Mouse (Mus musculus): ENCODE measurements around the gene Ndel1. TPM values are rescaled to one million over a fixed set of nuclear protein-coding genes. Genes with fewer than 3 reads are reported as not detected.

The Ndel1 gene
- total and polyA plus RNA-seq, 3 experiments: 31.1 to 46.9 (median 35.2) TPM

DNA sequence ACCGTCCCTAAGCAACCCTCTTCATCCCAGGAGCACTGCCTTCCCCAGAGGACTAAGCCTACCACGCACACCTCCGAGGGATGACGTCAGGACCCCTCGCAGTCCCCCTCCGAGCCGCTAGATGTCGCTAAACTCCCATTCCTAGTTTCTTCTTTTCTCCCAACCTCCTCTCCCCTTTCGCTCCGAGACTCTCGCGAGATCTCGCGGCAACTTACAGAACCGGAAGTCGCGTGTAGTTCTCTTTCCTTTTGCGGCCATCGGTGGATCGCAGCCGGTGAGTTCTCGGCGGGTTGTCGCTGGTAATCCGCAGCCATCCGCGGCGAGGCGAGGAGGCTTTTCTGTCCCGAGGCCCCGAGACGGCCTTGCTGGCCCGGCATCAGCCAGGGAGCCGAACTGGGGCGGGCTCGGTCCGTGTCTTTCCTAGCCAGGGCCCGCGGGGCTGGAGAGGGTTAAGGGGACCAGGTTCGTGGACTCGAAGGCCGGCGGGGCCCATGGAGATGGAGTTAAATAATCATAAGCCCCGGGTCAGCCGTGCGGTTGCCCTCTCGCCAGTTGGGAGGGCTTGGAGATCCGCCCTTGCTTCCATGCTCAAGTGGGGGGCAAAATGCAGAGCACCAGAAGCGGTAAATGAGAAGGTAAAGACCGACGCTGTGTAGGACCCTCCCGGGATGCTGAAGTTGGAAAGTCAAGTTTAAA lies 29.8 kb upstream of the Ndel1 start, which contains the start of gene Rpl26:
TSS of gene Rpl26 (plus strand) at position 233 of the 696 bp plus-strand sequence.
- Histone ChIP-seq H3K4me2 (ENCODE audit: insufficient read depth, low read depth, poor library complexity, severe bottlenecking) (peak within 1 kb of the TSS; percentile 80), H3K27me3 (replicated peaks) (peaks cover 18% of the 10 kb centered on the region), H3K27ac (ENCODE audit: insufficient read depth, low read depth) (peak within 1 kb of the TSS; percentile 32), H3K4me3 (replicated peaks in 1 of 3; ENCODE audit: low read depth in 2 of 3, low read length in 2 of 3, poor library complexity in 1 of 3) (peak within 1 kb of the TSS; percentile 71 to 92 (median 78)), H3K9ac (ENCODE audit: insufficient read depth, low read depth) (peak within 1 kb of the TSS; percentile 100), H3K9me3 (replicated peaks; ENCODE audit: low read length) (peaks cover 5% of the 10 kb centered on the region), H3K4me1 (ENCODE audit: control insufficient read depth in 1 of 2, insufficient read depth in 2 of 2) (peaks cover 5 to 28% of the 10 kb centered on the region in 2 experiments; a peak in 3 of 4 replicates), H3K79me2 (replicated peaks; ENCODE audit: control insufficient read depth, extremely low read depth, insufficient read depth, poor library complexity, severe bottlenecking) (peaks cover 19% of the 10 kb centered on the region), H3K36me3 (replicated peaks in 1 of 2; ENCODE audit: control insufficient read depth in 1 of 2, insufficient read depth in 1 of 2, low read length in 1 of 2) (peaks cover 34 to 42% of the 10 kb centered on the region in 2 experiments)
- TF ChIP-seq SMC3 (IDR thresholded peaks at IDR 0.05; ENCODE audit: low read depth, low read length) (no peak), CTCF (conservative IDR thresholded peaks at IDR 0.05 in 1 of 2, IDR thresholded peaks at IDR 0.05 in 1 of 2; ENCODE audit: low read depth in 2 of 2, low read length in 2 of 2) (peak; percentile 94 to 98), NELFE (IDR thresholded peaks at IDR 0.05; ENCODE audit: low read depth, low read length) (peak; percentile 99), JUN (IDR thresholded peaks at IDR 0.05; ENCODE audit: insufficient read depth, low read depth, low read length) (peak; percentile 92), UBTF (IDR thresholded peaks at IDR 0.05; ENCODE audit: low read depth, low read length) (peak; percentile 86; the same call in 1 of the 2 replicates), CHD2 (IDR thresholded peaks at IDR 0.05; ENCODE audit: low read length) (peak; percentile 100), MXI1 (IDR thresholded peaks at IDR 0.05; ENCODE audit: low read depth, low read length) (peak; percentile 91), ELF1 (IDR thresholded peaks at IDR 0.05; ENCODE audit: low read depth, low read length) (peak; percentile 98), ZMIZ1 (IDR thresholded peaks at IDR 0.05; ENCODE audit: low read depth, low read length) (peak; percentile 91), ETS1 (conservative IDR thresholded peaks at IDR 0.05; ENCODE audit: low read depth, low read length) (no peak), GABPA (IDR thresholded peaks at IDR 0.05; ENCODE audit: insufficient replicate concordance, low read depth, low read length) (peak; percentile 92), POLR2AphosphoS2 (IDR thresholded peaks at IDR 0.05; ENCODE audit: low read depth, low read length) (peak; percentile 96), EP300 (IDR thresholded peaks at IDR 0.05; ENCODE audit: low read length) (no peak), IRF4 (IDR thresholded peaks at IDR 0.05; ENCODE audit: low read depth, low read length) (peak; percentile 54), JUND (conservative IDR thresholded peaks at IDR 0.05; ENCODE audit: low read depth, low read length) (peak; percentile 90), POLR2A (IDR thresholded peaks at IDR 0.05; ENCODE audit: low read depth, low read length) (peak; percentile 99), TBP (conservative IDR thresholded peaks at IDR 0.05; ENCODE audit: low read depth, low read length) (peak; percentile 98), HCFC1 (IDR thresholded peaks at IDR 0.05; ENCODE audit: low read depth, low read length) (peak; percentile 92), BHLHE40 (IDR thresholded peaks at IDR 0.05; ENCODE audit: low read depth, low read length) (peak; percentile 88), RAD21 (IDR thresholded peaks at IDR 0.05; ENCODE audit: low read depth, low read length) (no peak), KAT2A (IDR thresholded peaks at IDR 0.05; ENCODE audit: insufficient replicate concordance, low read length) (peak; percentile 95), TCF12 (IDR thresholded peaks at IDR 0.05; ENCODE audit: low read depth, low read length) (peak; percentile 100), SIN3A (IDR thresholded peaks at IDR 0.05; ENCODE audit: low read length) (peak; percentile 26; the same call in 1 of the 2 replicates), MYC (IDR thresholded peaks at IDR 0.05; ENCODE audit: low read depth, low read length) (peak; percentile 82), MEF2A (IDR thresholded peaks at IDR 0.05; ENCODE audit: borderline replicate concordance, low read depth, low read length) (peak; percentile 54; the same call in 1 of the 2 replicates), MAFK (IDR thresholded peaks at IDR 0.05; ENCODE audit: insufficient replicate concordance, low read length) (no peak)
- in situ Hi-C loops (cut with MboI; ENCODE audit: low pct_ligation_motif_present, low pct_unique_long_range_greater_than_20kb, low sequenced_read_pairs) (loop anchor here (5.0 kb wide), 1 partner anchor 71 kb away; no protein-coding TSS in a partner anchor), dilution Hi-C loops (cut with MboI; ENCODE audit: extremely low pct_ligation_motif_present, extremely low pct_unique_long_range_greater_than_20kb, low sequenced_read_pairs) (no loop called here)
- DNase-seq (ENCODE audit: extremely low read depth): peak; percentile 100
